Mouse (Mus musculus): ENCODE results near the gene Ndufs5.
A peak's percentile ranks its signal among the peaks of the same experiment; 100 is the strongest.

Gene Ndufs5

DNA sequence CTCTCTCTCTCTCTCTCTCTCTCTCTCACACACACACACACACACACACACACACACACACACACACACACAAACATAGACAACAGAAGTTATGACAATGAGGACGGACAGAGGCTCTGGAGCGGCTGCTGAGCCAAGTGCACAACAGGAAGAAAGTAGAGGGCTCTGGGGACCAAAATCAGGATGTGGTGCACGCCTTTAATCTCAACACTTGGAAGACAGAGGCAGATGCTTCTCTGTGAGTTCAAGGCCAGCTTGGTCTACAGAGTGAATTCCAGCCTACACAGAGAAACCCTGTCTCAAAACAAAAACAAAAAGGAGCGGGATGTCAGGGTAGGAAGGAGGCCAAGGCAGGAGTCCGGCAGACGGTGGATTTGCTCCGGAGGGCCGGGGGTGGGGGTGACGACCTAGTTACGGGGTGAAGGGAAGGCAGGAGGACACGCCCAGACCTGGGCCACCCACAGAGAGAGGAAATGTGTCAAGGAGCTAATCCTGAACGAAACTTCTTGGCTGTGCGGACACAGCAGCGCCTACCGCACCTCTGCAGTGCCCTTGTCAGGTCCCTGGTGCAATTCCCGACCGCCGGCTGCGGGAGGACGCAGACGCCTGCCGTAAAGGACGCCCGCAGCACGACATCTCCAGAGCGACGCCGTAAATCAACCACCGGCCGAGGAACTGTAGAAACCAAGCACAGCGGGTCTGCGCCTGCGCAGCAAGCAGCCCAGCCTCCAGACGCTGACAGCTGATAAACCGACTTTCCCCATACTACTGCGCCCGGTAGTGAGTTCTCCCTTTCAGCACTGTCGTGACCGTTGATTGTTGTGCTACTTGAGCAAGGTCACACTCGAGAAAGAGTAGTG, at the start of gene Ndufs5:
Gene Ndufs5, minus strand, starts transcription at position 629 of the 860 bp plus-strand sequence.
- DNase-seq, result peak; percentile 98

GRCm38 (mm10) chr4:123765071-123765470, 47.1 kb upstream of the Ndufs5 start:
- DNase-seq, result no peak

- peak; percentile 16 for DNase-seq
Measured at GRCm38 (mm10) chr4:123758306-123758705, 40.3 kb upstream of the Ndufs5 start.

- no peak for DNase-seq
Measured at GRCm38 (mm10) chr4:123750707-123751312, 32.8 kb upstream of the Ndufs5 start.

DNA sequence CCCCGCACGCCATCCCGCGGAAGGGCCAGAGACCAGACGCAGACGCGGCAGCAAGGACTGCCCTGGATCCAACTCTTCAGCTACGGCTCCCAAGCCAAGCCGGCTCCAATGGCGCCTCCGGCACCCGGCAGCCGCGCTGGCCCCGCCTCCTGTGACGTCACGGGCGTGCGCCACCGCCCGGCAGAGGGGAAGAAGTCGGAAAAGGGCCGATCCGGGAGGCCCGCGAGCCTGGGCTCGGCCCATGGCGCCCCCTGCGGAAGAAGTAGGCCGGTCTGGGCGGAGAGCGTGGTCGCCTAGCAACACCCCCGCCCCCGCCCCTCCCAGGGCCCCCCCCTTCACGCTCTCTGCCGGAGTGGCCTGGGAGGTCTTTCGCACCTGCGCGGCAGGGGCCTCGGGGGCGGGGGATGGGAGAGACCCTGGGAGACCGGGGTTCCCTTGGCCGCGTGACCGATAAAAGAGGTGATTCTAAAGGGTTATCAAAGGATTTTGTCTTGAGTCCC, 32.2 kb upstream of the Ndufs5 start, which contains the start of gene Akirin1:
Gene Akirin1, minus strand, starts transcription at position 194 of the 500 bp plus-strand sequence.
- peak; percentile 100 for DNase-seq

DNA sequence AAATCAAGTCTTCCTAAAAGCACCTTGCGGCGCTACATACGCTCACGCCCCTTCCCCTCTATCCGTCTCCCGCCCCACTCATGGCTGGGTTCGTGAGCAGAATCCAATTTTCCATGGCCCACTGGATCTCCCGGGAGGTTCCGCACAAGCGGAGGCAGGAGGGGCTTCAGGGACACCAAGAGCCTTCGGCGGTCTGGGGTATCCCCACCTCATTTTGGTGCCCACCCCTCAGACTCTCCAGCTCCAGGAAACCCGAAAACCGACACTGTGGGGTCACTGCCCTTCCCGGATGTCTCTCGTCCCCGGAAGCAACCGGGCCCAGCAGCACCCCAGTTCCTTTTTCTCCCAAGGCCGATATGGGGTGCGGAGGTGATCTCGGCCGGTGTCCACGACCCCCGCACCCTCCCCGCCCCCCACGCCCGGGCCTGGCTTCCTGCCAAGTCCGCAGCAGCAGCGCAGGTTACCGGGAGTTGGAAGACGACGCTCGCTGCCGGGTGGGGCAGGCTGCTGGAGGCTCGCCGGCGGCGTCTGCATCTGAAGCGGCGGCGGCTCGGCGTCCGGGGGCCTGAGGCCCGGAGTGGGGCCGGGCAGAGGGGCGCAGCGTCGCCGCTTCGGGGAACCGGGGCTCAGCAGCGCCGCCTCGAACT, 31.6 kb upstream of the Ndufs5 start:
- peak; percentile 75 for DNase-seq

DNA sequence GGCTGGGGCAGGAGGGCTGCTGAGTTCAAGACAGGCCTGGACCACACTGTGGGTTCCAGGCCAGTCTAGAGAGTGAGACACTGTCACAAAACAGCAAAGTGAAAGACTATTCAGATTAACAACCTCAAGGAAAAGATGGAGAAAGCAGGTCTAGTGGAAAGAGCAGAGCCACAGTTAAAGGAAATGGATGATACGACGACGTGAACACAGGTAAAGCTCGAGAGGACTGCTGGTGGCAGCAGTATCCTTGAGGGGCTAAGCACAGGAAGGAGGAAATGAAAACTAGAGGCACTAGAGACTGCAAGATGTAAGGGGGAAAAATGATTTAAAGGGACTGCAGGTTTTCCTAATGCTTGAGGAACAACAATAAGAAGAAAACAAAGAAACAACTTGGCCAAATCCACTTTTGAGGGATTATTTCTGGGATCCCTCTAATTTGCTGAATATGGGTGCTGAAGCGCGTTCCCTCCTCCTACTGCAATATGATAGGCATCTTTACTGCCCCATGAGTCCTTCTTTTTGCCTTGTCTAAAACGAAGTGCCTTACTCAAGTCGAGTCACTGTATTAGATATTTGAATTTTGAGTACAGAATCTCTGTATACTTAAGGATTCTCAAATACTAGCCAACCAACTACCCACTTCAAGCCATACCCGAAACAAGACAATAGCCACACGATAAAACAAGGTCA, 30.9 kb upstream of the Ndufs5 start:
- no peak for DNase-seq

DNA sequence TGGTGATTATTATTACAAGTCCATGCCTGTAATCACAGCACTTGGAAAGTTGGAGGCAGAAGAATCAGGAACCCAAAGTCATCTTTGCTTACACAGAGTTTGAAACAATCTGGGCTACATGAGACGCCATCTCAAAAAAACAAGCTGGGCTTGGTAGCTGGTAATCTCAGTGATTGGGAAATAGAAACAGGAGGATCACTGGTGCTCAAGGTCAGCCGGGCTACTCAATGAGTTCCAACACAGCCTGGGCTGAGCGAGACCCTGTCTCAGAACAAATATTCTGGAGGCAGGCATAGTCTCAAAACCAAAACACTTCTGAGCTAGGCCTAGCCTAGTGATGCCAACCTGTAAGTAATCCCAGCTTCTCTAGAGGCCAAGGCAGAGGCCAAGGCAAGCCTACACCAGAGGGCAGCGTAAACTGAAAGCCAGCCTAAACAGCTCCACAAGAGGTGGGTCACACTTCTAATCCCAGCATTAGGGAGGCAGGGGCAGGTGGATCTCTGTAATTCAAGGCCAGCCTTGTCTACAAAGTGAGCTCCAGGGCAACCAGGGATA, 27.3 kb upstream of the Ndufs5 start:
- DNase-seq, result no peak

DNA sequence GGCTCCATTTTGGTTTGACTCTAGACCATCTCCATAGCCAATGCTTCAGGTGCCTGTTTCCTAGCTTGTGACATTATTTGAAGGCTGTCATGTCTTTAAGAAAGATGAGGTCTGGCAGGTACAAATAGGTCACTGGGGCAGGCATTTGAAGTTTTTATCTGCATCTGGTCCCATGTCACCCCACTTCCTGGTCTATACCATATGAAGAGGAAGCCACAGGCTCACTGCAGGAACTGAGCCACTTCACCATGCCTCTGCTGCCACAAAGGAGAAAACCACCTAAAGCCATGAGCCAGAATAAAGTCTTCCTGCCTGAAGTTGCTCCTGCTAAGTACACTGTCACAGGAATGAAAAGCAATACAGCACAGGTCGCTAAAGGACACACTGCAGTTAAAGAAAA, 24.9 kb upstream of the Ndufs5 start:
- DNase-seq, result no peak

DNA sequence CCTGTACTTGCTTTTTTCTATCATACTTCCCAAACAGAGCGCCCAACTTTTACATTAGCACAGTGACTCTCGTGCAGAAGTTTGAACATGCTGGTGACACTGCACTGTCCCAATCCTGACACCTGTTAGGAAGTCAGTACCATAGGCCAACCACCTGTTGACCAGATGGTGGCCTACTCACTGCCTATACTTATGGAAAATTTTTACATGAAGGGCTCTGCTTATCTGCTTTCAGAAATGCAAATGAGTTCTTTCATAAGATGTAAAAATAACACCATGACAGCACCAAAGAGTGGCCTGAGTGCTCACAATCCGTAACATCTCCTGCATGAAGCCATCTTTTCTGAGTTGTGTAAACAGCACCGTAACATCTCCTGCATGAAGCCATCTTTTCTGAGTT, 20.7 kb upstream of the Ndufs5 start:
- no peak for DNase-seq

GRCm38 (mm10) chr4:123733532-123733931, 15.5 kb upstream of the Ndufs5 start:
- no peak for DNase-seq

DNA sequence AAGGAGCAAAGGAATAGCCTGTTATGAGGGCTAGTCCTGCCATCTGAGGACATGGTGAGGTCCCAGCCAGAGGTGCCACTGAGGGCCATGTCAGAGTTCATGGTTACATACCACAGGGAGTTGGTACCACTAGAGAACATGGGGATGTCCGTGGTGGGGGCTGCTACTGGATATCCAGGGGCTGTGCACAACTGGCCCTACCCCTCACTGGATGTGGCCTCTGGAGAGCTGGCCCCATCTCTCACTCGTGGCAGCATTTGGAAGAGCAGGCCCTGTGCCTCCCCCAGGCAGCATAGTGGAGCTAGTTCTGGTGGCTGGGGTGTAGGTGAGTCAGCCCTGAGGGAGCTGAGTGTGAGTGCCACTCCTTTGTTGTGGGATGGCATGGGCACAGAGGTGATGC, 14.9 kb upstream of the Ndufs5 start:
- DNase-seq, result no peak

DNA sequence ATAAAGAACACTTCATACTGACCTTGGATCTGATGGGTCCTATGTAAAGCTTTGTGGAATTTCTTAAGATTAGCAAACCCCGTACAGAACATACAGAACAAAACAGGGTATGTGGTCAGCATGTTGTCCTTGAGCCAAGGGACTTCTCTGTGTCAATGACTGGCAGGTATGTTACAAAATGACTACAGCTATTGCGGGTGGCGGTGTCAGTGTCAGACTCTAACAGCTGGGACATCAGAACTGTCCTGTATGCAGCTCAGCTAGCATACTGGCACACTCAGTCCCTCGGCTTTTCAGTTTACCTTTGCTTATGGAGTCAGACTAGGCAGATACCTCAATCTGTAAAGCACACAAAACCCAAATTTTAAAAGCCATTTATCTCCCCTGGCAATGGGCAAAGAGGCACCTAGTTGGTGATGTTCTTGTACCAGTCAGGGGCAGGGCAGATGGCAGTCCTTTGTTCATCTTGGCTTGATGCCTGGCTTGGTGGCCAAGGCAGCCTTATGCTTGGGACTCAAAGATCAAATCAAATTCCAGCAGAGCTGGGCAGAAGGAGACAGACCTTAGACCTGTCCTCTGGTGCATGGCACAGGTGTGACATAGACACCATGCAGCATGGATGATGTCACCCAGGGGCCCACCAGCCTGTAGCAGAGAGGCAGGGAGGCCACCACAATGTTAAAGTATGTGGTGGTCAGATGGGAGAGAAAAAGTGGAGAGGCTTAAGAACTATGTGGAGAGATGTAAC, 14.3 kb upstream of the Ndufs5 start:
- no peak for DNase-seq

- no peak for DNase-seq
Measured at GRCm38 (mm10) chr4:123721761-123722160, 3.8 kb upstream of the Ndufs5 start.

- no peak for DNase-seq
Measured at GRCm38 (mm10) chr4:123718434-123718780, 405 bp upstream of the Ndufs5 start.

DNA sequence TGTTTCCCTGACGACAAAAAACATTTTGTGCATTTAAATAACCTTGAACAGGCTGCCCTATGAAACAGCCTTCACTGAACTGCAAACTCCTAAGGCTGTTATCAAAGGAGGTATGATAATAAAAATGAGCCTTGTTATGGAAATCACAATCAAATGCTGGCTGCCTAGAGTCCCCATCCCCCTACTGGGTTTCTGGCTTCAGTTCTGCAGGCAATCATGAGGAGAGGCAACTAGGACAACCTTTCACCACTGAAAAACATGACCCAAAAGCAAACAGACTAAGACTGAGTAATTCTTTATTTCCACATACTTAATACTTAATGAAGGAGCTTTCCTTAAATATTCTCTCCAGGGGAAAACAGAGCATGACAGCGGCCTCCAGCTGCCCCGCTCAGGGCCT, 5.6 kb downstream of the Ndufs5 start:
- no peak for DNase-seq

DNA sequence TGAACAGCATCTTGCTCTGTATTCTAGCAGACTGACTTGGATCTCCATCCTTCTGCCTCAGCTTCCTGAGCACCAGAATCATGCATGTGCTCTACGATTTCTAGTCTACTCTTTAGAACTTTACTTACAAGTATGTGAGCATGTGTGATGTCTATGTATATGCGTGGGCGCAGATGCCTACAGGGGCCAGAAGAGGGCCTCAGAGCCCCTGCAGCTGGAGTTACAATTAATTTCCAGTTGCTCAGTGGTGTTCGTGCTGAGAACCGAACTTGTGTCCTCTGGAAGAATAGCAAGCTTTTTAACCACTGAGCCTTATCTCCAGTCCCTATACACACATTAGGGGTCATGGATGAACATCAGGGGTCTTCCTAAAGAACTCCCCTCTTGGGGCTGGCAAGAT, 10.7 kb downstream of the Ndufs5 start:
- DNase-seq, result no peak

DNA sequence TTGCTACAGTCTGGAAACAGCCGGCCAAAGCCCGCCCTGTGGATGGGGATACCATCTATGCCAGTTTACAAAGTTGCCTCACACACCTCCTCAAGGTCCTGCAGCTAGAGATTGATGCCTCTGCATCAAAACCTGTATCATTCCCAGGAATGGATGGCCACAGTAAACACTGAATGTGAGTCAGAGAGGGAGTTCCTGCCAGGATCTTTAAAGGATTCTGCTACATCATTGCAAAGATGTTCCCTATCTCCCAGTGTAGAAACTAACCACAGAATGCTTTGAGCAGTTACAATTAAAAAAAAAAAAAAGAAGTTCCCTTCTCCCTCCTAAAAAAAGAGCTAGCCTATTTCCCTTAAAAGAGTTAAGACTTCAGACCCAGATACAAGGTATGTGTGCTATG, 12.7 kb downstream of the Ndufs5 start:
- no peak for DNase-seq

DNA sequence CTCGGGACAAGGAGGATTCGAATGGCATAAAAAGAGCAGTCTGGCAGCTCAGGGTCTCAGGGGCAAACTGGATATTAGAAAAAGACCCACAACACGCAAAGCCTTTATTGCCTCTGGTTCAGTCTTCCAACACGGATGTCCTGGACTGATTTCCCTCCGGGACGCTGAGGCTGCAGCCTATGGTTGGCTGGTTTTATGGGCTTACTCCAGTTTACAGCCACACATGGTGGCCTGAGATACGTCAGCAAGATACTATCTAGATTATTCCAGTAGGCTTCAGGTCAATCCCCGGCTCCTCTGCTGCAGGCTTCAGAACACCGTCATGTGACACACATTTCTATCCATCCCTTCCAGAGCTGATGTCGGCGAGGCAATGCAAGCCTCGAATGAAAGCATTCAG, 24.6 kb downstream of the Ndufs5 start:
- no peak for DNase-seq

- no peak for DNase-seq
Measured at GRCm38 (mm10) chr4:123692071-123692470, 25.9 kb downstream of the Ndufs5 start.

DNA sequence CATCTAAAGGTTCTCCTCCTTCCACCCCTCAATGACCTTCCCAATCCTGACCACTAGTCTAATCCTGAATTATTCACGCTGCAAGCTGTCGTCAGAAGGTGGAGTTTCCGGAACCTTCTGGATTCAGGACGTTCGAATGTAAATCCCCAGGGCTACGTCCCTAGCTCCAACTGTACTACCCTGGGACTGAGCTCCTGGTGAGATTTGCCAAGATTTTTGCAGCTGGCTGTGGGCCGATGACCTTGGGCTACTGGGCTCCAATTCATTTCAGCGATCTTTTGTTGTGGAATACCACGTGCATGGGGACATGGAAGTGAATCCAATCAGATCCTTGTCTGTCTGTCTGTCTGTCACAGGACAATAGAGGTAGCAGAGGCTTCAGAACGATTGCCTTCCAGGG, 27.7 kb downstream of the Ndufs5 start:
- DNase-seq, result no peak
